ENCODE assay signal across 8 mouse cellular contexts in the genomic region with DNA sequence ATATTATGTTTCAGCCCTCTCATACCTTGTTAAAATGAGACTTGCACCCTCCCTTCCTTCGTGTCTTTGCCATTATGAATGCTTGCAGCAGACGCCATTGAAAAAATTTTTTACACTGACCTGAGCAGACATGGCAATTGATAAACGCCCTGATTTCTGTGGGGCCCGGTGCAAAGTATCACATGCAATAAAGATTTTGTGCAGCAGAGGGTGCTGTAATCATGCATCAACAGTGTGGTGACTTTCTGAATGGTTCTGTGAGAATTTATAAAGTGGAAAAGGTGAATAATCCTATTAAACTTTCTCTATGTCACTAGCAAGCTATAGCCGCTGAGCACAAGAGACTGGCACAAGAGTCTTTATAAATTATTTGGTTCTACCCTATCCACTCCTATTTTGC. TPM values are rescaled to one million over a fixed set of nuclear protein-coding genes. Genes with fewer than 3 reads are reported as not detected.
A peak's percentile ranks its signal among the peaks of the same experiment; 100 is the strongest.
DNase-seq lines count a peak whose midpoint lies in the region; ATAC-seq lines count a peak whose summit lies in the region.
"Had no signal": no experiment of that assay in that cellular context is flagged by ENCODE, and none has a peak within 500 bp of the region (broad histone marks: within the 10 kb centered on the region; RNA-seq: fewer than 3 reads in every experiment).

No protein-coding gene starts in this region.

- H3K9me3 ChIP-seq in kidney, embryonic 14.5 days (ENCODE audit: control insufficient read depth, low read length) = no peaks in the 10 kb centered on the region
- H3K9me3 ChIP-seq: liver, embryonic 13.5 days had no signal

- no peaks in the 10 kb centered on the region for H3K36me3 ChIP-seq in kidney, embryonic 14.5 days (ENCODE audit: control insufficient read depth, insufficient read depth, low read length)
- H3K36me3 ChIP-seq: liver, embryonic 13.5 days had no signal

- no peak overlapping the region for H3K4me3 ChIP-seq in kidney, embryonic 14.5 days (ENCODE audit: low read length)
- H3K4me3 ChIP-seq: liver, embryonic 13.5 days had no signal

- no peak overlapping the region for H3K27ac ChIP-seq in kidney, embryonic 14.5 days (ENCODE audit: low read depth, low read length)
- H3K27ac ChIP-seq: liver, embryonic 13.5 days had no signal

- peak; percentile 58 for DNase-seq in kidney, adult 9 months
- peak; percentile 33 for DNase-seq in CD4-positive, CD25-positive, alpha-beta regulatory T cell, adult 2 months (ENCODE audit: low read depth, low spot score)
- DNase-seq in R1 (ENCODE audit: low read depth, low spot score) = peak; percentile 27
- DNase-seq in embryo, embryonic 10 days (ENCODE audit: low spot score) = peak; percentile 37
- peak; percentile 14 to 54 for DNase-seq in layer of hippocampus, adult 8-10 months (ENCODE audit: low spot score in 2 of 2)
- peak; percentile 50 for DNase-seq in naive thymus-derived CD4-positive, alpha-beta T cell, adult 2 months (ENCODE audit: low read depth)
- DNase-seq: liver, embryonic 13.5 days had no signal

- ATAC-seq in kidney, embryonic 14.5 days (ENCODE audit: low FRiP score, low TSS enrichment) = no peak

- no peaks in the 10 kb centered on the region for H3K27me3 ChIP-seq in kidney, embryonic 14.5 days (ENCODE audit: control insufficient read depth, insufficient read depth, low read length)
- H3K27me3 ChIP-seq: liver, embryonic 13.5 days had no signal

- H3K9ac ChIP-seq in kidney, embryonic 14.5 days (ENCODE audit: low read depth, low read length) = no peak overlapping the region
- H3K9ac ChIP-seq: liver, embryonic 13.5 days had no signal

- H3K4me2 ChIP-seq in kidney, embryonic 14.5 days (replicated peaks; ENCODE audit: low read depth, low read length) = no peak overlapping the region
- H3K4me2 ChIP-seq: liver, embryonic 13.5 days had no signal

- WGBS in kidney, embryonic 14.5 days = 31% methylated on average over 5 of the region's 5 CpGs

- no peaks in the 10 kb centered on the region for H3K4me1 ChIP-seq in kidney, embryonic 14.5 days (ENCODE audit: control insufficient read depth, insufficient read depth, low read length)
- H3K4me1 ChIP-seq: liver, embryonic 13.5 days had no signal

RNA-seq across cellular contexts. Expression of a gene that starts 35.6 kb away (rescaled TPM):
- polyA plus RNA-seq in kidney, embryonic 14.5 days (2014; fragmentation: Nextera tagmentation; extraction: Ambion mirVana) = 18.3 and 19.0 TPM in 2 replicates
- total RNA-seq in layer of hippocampus, adult 8-10 months (2022) = 10 to 100 TPM in 3 of 4 experiments, 1 to 10 TPM in 1; 9.8 to 12.1 (median 11.3) TPM
